Mouse (Mus musculus): Measurements from ENCODE around the gene Gm20388.

DNA sequence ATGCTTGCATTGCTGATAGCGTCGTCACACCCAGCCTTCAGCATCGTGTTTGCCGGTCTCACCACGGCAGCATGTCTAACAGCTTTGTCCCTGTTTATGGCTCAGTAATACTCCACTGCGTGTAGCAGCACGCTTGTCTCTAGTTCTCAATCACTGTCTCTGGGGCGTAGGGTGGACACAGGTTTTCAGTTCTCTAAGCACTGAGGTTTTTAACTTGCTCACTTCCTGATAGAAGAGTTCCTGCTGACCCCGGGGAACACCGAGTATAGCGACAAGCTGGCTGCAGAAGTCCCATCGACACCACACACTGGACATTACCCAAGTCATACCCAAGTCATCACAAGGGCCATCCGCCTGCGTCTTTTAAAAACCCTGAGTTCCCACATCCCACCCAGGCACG is 525.1 kb downstream of the Gm20388 start:
- no peak for TF ChIP-seq CTCF (IDR thresholded peaks at IDR 0.05; ENCODE audit: low read depth, low read length)
- no peak for TF ChIP-seq TAL1 (conservative IDR thresholded peaks at IDR 0.05; ENCODE audit: low read depth, low read length)
- no peak for TF ChIP-seq GATA1 (IDR thresholded peaks at IDR 0.05; ENCODE audit: borderline replicate concordance, low read length)
- no peak for TF ChIP-seq POLR2AphosphoS5 (IDR thresholded peaks at IDR 0.05; ENCODE audit: insufficient replicate concordance, low read depth, low read length)
- TF ChIP-seq GATA2 (IDR thresholded peaks at IDR 0.05; ENCODE audit: borderline replicate concordance, low read depth, low read length): no peak

Measured in G1E (cell line).